Mouse (Mus musculus): ENCODE results near the gene Gm21983.

The Gm21983 gene

GRCm38 (mm10) chr7:27185986-27186385 lies 5.1 kb upstream of the Gm21983 start:
- no peak for DNase-seq (ENCODE audit: low read depth, low spot score)

- no peak for DNase-seq (ENCODE audit: low read depth, low spot score)
Measured at GRCm38 (mm10) chr7:27184964-27185363, 4.1 kb upstream of the Gm21983 start.

- no peak for DNase-seq (ENCODE audit: low read depth, low spot score)
Measured at GRCm38 (mm10) chr7:27182498-27182897, 1.6 kb upstream of the Gm21983 start.

GRCm38 (mm10) chr7:27180036-27180435 lies 850 bp downstream of the Gm21983 start:
- no peak for DNase-seq (ENCODE audit: low read depth, low spot score)

- DNase-seq (ENCODE audit: low read depth, low spot score): no peak
Measured at GRCm38 (mm10) chr7:27179217-27179918, 1.5 kb downstream of the Gm21983 start.

- DNase-seq (ENCODE audit: low read depth, low spot score): peak; percentile 100
Measured at GRCm38 (mm10) chr7:27178324-27179216, 2.3 kb downstream of the Gm21983 start, which contains the start of gene Rab4b. Rab4b (minus strand) TSS chr7:27178896.

GRCm38 (mm10) chr7:27177942-27178323 lies 3.0 kb downstream of the Gm21983 start:
- no peak for DNase-seq (ENCODE audit: low read depth, low spot score)

- no peak for DNase-seq (ENCODE audit: low read depth, low spot score)
Measured at GRCm38 (mm10) chr7:27174896-27175295, 6.0 kb downstream of the Gm21983 start.

GRCm38 (mm10) chr7:27174496-27174895 lies 6.4 kb downstream of the Gm21983 start:
- no peak for DNase-seq (ENCODE audit: low read depth, low spot score)

GRCm38 (mm10) chr7:27170981-27171380 lies 9.9 kb downstream of the Gm21983 start:
- no peak for DNase-seq (ENCODE audit: low read depth, low spot score)

- DNase-seq (ENCODE audit: low read depth, low spot score): no peak
Measured at GRCm38 (mm10) chr7:27168371-27168770, 12.5 kb downstream of the Gm21983 start.

- DNase-seq (ENCODE audit: low read depth, low spot score): no peak
Measured at GRCm38 (mm10) chr7:27167475-27168094, 13.3 kb downstream of the Gm21983 start.

- peak; percentile 90 for DNase-seq (ENCODE audit: low read depth, low spot score)
Measured at GRCm38 (mm10) chr7:27166614-27167474, 14.0 kb downstream of the Gm21983 start, which contains the start of gene Egln2. Egln2 (minus strand) TSS chr7:27166802.

GRCm38 (mm10) chr7:27166229-27166613 lies 14.7 kb downstream of the Gm21983 start:
- peak; percentile 77 for DNase-seq (ENCODE audit: low read depth, low spot score)

GRCm38 (mm10) chr7:27165696-27166095 lies 15.2 kb downstream of the Gm21983 start:
- no peak for DNase-seq (ENCODE audit: low read depth, low spot score)

- DNase-seq (ENCODE audit: low read depth, low spot score): no peak
Measured at GRCm38 (mm10) chr7:27165007-27165655, 15.8 kb downstream of the Gm21983 start.

GRCm38 (mm10) chr7:27164112-27164947 lies 16.6 kb downstream of the Gm21983 start:
- DNase-seq (ENCODE audit: low read depth, low spot score): no peak

- DNase-seq (ENCODE audit: low read depth, low spot score): no peak
Measured at GRCm38 (mm10) chr7:27163450-27163805, 17.5 kb downstream of the Gm21983 start.

- no peak for DNase-seq (ENCODE audit: low read depth, low spot score)
Measured at GRCm38 (mm10) chr7:27162780-27163449, 18.0 kb downstream of the Gm21983 start.
